ENCODE assay signal across 27 mouse cellular contexts in the genomic region with DNA sequence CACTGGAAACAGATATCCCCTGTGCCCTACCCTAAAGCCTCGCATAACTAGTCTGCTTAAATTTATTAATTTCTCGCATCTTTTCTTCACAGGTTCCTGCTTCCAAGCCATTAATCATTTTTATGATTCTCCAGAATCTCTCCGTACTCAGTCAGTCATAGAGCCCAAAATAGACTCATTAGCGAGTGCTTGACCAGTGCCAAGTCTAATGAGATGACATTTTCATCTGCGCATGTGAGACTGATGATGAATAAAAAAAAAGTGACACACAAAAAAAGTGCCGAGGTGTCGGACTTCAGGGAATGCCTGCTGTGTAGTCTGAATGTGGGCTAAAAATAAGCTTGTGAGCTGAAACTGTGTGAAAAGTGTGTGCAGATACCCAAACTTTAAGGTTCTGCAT.
A peak's percentile ranks its signal among the peaks of the same experiment; 100 is the strongest.
DNase-seq lines count a peak whose midpoint lies in the region; ATAC-seq and TF ChIP-seq lines count a peak whose summit lies in the region.
"Had no signal": no experiment of that assay in that cellular context is flagged by ENCODE, and none has a peak within 500 bp of the region (broad histone marks: within the 10 kb centered on the region; RNA-seq: fewer than 3 reads in every experiment).

No protein-coding gene starts in this region.

- H3K36me3 ChIP-seq in forebrain, embryonic 16.5 days (ENCODE audit: control insufficient read depth, insufficient read depth), result no peaks in the 10 kb centered on the region
- no peaks in the 10 kb centered on the region for H3K36me3 ChIP-seq in forebrain, embryonic 13.5 days (ENCODE audit: poor library complexity, severe bottlenecking)
- H3K36me3 ChIP-seq in heart, postnatal 0 days (replicated peaks; ENCODE audit: control insufficient read depth, insufficient read depth, low read length), result no peaks in the 10 kb centered on the region
- no peaks in the 10 kb centered on the region for H3K36me3 ChIP-seq in heart, embryonic 12.5 days
- H3K36me3 ChIP-seq in midbrain, postnatal 0 days (ENCODE audit: insufficient read depth, low read length), result no peaks in the 10 kb centered on the region
- H3K36me3 ChIP-seq in midbrain, embryonic 14.5 days (ENCODE audit: control insufficient read depth, insufficient read depth, low read length), result no peaks in the 10 kb centered on the region
- H3K36me3 ChIP-seq: embryonic facial prominence, embryonic 12.5 days; G1E; heart, embryonic 15.5 days; limb, embryonic 13.5 days; lung, embryonic 15.5 days; midbrain, embryonic 12.5 days had no signal

- H3K27ac ChIP-seq in forebrain, embryonic 16.5 days (ENCODE audit: low read length), result no peak overlapping the region
- no peak overlapping the region for H3K27ac ChIP-seq in forebrain, embryonic 13.5 days
- H3K27ac ChIP-seq in heart, postnatal 0 days (ENCODE audit: low read depth), result peak overlapping the region; percentile 53; the same call in 1 of the 2 replicates
- no peak overlapping the region for H3K27ac ChIP-seq in heart, embryonic 12.5 days (ENCODE audit: poor library complexity, severe bottlenecking)
- no peak overlapping the region for H3K27ac ChIP-seq in midbrain, postnatal 0 days (ENCODE audit: low read depth, low read length)
- H3K27ac ChIP-seq in midbrain, embryonic 14.5 days (replicated peaks; ENCODE audit: low read depth, low read length), result no peak overlapping the region
- H3K27ac ChIP-seq: embryonic facial prominence, embryonic 12.5 days; heart, embryonic 15.5 days; limb, embryonic 13.5 days; lung, embryonic 15.5 days; midbrain, embryonic 12.5 days had no signal

- TF ChIP-seq EP300 in heart, postnatal 0 days (IDR thresholded peaks at IDR 0.05; ENCODE audit: low read depth), result no peak

- peak; percentile 43; the same call in 1 of the 2 replicates for ATAC-seq in forebrain, embryonic 16.5 days
- no peak for ATAC-seq in forebrain, embryonic 13.5 days
- ATAC-seq in heart, postnatal 0 days (ENCODE audit: insufficient read depth, low read depth), result peak; percentile 73
- no peak for ATAC-seq in heart, embryonic 12.5 days (ENCODE audit: insufficient number of reproducible peaks, low FRiP score)
- ATAC-seq in midbrain, postnatal 0 days (ENCODE audit: low FRiP score), result no peak
- no peak for ATAC-seq in midbrain, embryonic 14.5 days (ENCODE audit: low FRiP score, low TSS enrichment)
- ATAC-seq: intestine, embryonic 16.5 days; Patski had no signal

- no peak overlapping the region for H3K9ac ChIP-seq in forebrain, embryonic 16.5 days (replicated peaks; ENCODE audit: low read depth, low read length)
- H3K9ac ChIP-seq in forebrain, embryonic 13.5 days, result no peak overlapping the region
- no peak overlapping the region for H3K9ac ChIP-seq in heart, postnatal 0 days (replicated peaks; ENCODE audit: low read depth, low read length)
- no peak overlapping the region for H3K9ac ChIP-seq in heart, embryonic 12.5 days
- no peak overlapping the region for H3K9ac ChIP-seq in midbrain, postnatal 0 days (replicated peaks; ENCODE audit: low read length, poor library complexity, severe bottlenecking)
- no peak overlapping the region for H3K9ac ChIP-seq in midbrain, embryonic 14.5 days (replicated peaks; ENCODE audit: low read length)
- H3K9ac ChIP-seq: embryonic facial prominence, embryonic 12.5 days; heart, embryonic 15.5 days; limb, embryonic 13.5 days; lung, embryonic 15.5 days; midbrain, embryonic 12.5 days had no signal

- no peak overlapping the region for H3K4me3 ChIP-seq in forebrain, embryonic 16.5 days (replicated peaks; ENCODE audit: low read length)
- H3K4me3 ChIP-seq in forebrain, embryonic 13.5 days, result no peak overlapping the region
- H3K4me3 ChIP-seq in heart, postnatal 0 days (ENCODE audit: low read depth, low read length), result no peak overlapping the region
- H3K4me3 ChIP-seq in heart, embryonic 12.5 days, result no peak overlapping the region
- H3K4me3 ChIP-seq in midbrain, postnatal 0 days (ENCODE audit: low read depth, low read length), result no peak overlapping the region
- H3K4me3 ChIP-seq in midbrain, embryonic 14.5 days (replicated peaks; ENCODE audit: low read depth, low read length), result no peak overlapping the region
- H3K4me3 ChIP-seq: embryonic facial prominence, embryonic 12.5 days; heart, embryonic 15.5 days; limb, embryonic 13.5 days; lung, embryonic 15.5 days; midbrain, embryonic 12.5 days had no signal

- no peaks in the 10 kb centered on the region for H3K4me1 ChIP-seq in forebrain, embryonic 16.5 days (replicated peaks; ENCODE audit: control insufficient read depth, insufficient read depth, low read length)
- no peaks in the 10 kb centered on the region for H3K4me1 ChIP-seq in forebrain, embryonic 13.5 days
- peaks cover 7% of the 10 kb centered on the region; the same call in 1 of the 2 replicates for H3K4me1 ChIP-seq in heart, postnatal 0 days (ENCODE audit: control insufficient read depth, insufficient read depth)
- H3K4me1 ChIP-seq in heart, embryonic 12.5 days (replicated peaks), result no peaks in the 10 kb centered on the region
- no peaks in the 10 kb centered on the region for H3K4me1 ChIP-seq in midbrain, postnatal 0 days (ENCODE audit: insufficient read depth, low read length)
- H3K4me1 ChIP-seq in midbrain, embryonic 14.5 days (ENCODE audit: control insufficient read depth, insufficient read depth, low read length), result no peaks in the 10 kb centered on the region
- H3K4me1 ChIP-seq: embryonic facial prominence, embryonic 12.5 days; heart, embryonic 15.5 days; limb, embryonic 13.5 days; lung, embryonic 15.5 days; midbrain, embryonic 12.5 days had no signal

- no peak overlapping the region for H3K4me2 ChIP-seq in forebrain, embryonic 16.5 days (ENCODE audit: low read length)
- H3K4me2 ChIP-seq in forebrain, embryonic 13.5 days, result no peak overlapping the region
- 0 out of 2 replicates have a peak overlapping the region, but pooled peaks have one; percentile 23 for H3K4me2 ChIP-seq in heart, postnatal 0 days (ENCODE audit: low read depth, low read length)
- H3K4me2 ChIP-seq in heart, embryonic 12.5 days, result no peak overlapping the region
- no peak overlapping the region for H3K4me2 ChIP-seq in midbrain, postnatal 0 days (ENCODE audit: low read depth, low read length, poor library complexity, severe bottlenecking)
- no peak overlapping the region for H3K4me2 ChIP-seq in midbrain, embryonic 14.5 days (ENCODE audit: low read length)
- H3K4me2 ChIP-seq: embryonic facial prominence, embryonic 12.5 days; heart, embryonic 15.5 days; limb, embryonic 13.5 days; liver, embryonic 11.5 days; lung, embryonic 15.5 days; midbrain, embryonic 12.5 days had no signal

- H3K27me3 ChIP-seq in forebrain, embryonic 16.5 days (replicated peaks; ENCODE audit: control insufficient read depth, insufficient read depth, low read length), result no peaks in the 10 kb centered on the region
- no peaks in the 10 kb centered on the region for H3K27me3 ChIP-seq in forebrain, embryonic 13.5 days
- no peaks in the 10 kb centered on the region for H3K27me3 ChIP-seq in heart, postnatal 0 days (ENCODE audit: control insufficient read depth, insufficient read depth, low read length)
- H3K27me3 ChIP-seq in heart, embryonic 12.5 days (replicated peaks), result no peaks in the 10 kb centered on the region
- no peaks in the 10 kb centered on the region for H3K27me3 ChIP-seq in midbrain, postnatal 0 days (ENCODE audit: insufficient read depth, low read length)
- no peaks in the 10 kb centered on the region for H3K27me3 ChIP-seq in midbrain, embryonic 14.5 days (ENCODE audit: control insufficient read depth, insufficient read depth, low read length)
- H3K27me3 ChIP-seq: embryonic facial prominence, embryonic 12.5 days; heart, embryonic 15.5 days; limb, embryonic 13.5 days; lung, embryonic 15.5 days; midbrain, embryonic 12.5 days had no signal

- no peak for TF ChIP-seq CTCF in heart, postnatal 0 days (IDR thresholded peaks at IDR 0.05; ENCODE audit: low read depth)
- no peak for TF ChIP-seq CTCF in midbrain, postnatal 0 days (IDR thresholded peaks at IDR 0.05)

- H3K9me3 ChIP-seq in forebrain, embryonic 16.5 days (ENCODE audit: control insufficient read depth, low read length), result no peaks in the 10 kb centered on the region
- H3K9me3 ChIP-seq in forebrain, embryonic 13.5 days (replicated peaks), result no peaks in the 10 kb centered on the region
- no peaks in the 10 kb centered on the region for H3K9me3 ChIP-seq in heart, postnatal 0 days (replicated peaks; ENCODE audit: control insufficient read depth, low read length)
- no peaks in the 10 kb centered on the region for H3K9me3 ChIP-seq in heart, embryonic 12.5 days (replicated peaks)
- H3K9me3 ChIP-seq in midbrain, postnatal 0 days (ENCODE audit: low read length), result no peaks in the 10 kb centered on the region
- H3K9me3 ChIP-seq in midbrain, embryonic 14.5 days (ENCODE audit: control insufficient read depth, low read length), result no peaks in the 10 kb centered on the region
- H3K9me3 ChIP-seq: embryonic facial prominence, embryonic 12.5 days; G1E; heart, embryonic 15.5 days; limb, embryonic 13.5 days; lung, embryonic 15.5 days; midbrain, embryonic 12.5 days had no signal

- DNase-seq in heart, postnatal 0 days (ENCODE audit: low spot score), result peak; percentile 26
- peak; percentile 8 for DNase-seq in midbrain, postnatal 0 days (ENCODE audit: low spot score)
- no peak for DNase-seq in midbrain, embryonic 14.5 days
- peak; percentile 5 for DNase-seq in skeletal muscle tissue, adult 2 months (ENCODE audit: low read depth, low spot score)
- DNase-seq: adrenal gland, postnatal 10 days; cerebellum, adult 11-12 months; cerebellum, adult 9-11 months; embryo, embryonic 11 days; gastrocnemius, postnatal 25 days; heart, adult 11 months; kidney, adult 9 months; kidney, postnatal 10 days; right cerebral cortex, postnatal 4 days; thymus, adult 2 months; thymus, postnatal 36 days had no signal

- 50% methylated on average over 7 of the region's 7 CpGs for WGBS in forebrain, embryonic 16.5 days
- WGBS in forebrain, embryonic 13.5 days, result 72% methylated on average over 7 of the region's 7 CpGs
- 34% methylated on average over 7 of the region's 7 CpGs for WGBS in heart, postnatal 0 days
- 69% methylated on average over 7 of the region's 7 CpGs for WGBS in heart, embryonic 12.5 days
- WGBS in midbrain, postnatal 0 days, result 71% methylated on average over 7 of the region's 7 CpGs
- WGBS in midbrain, embryonic 14.5 days, result 81% methylated on average over 7 of the region's 7 CpGs

Comparison
In these comparisons a context has a peak if more than half of its experiments do, and no peak if none do; other contexts are left out.
1. ATAC-seq: peak in forebrain, embryonic 16.5 days (single experiment) and heart, postnatal 0 days (single experiment); none in forebrain, embryonic 13.5 days (single experiment), heart, embryonic 12.5 days (single experiment), midbrain, postnatal 0 days (single experiment) and midbrain, embryonic 14.5 days (single experiment).